1 mouse cellular context compared by ENCODE assay signal in the genomic region with DNA sequence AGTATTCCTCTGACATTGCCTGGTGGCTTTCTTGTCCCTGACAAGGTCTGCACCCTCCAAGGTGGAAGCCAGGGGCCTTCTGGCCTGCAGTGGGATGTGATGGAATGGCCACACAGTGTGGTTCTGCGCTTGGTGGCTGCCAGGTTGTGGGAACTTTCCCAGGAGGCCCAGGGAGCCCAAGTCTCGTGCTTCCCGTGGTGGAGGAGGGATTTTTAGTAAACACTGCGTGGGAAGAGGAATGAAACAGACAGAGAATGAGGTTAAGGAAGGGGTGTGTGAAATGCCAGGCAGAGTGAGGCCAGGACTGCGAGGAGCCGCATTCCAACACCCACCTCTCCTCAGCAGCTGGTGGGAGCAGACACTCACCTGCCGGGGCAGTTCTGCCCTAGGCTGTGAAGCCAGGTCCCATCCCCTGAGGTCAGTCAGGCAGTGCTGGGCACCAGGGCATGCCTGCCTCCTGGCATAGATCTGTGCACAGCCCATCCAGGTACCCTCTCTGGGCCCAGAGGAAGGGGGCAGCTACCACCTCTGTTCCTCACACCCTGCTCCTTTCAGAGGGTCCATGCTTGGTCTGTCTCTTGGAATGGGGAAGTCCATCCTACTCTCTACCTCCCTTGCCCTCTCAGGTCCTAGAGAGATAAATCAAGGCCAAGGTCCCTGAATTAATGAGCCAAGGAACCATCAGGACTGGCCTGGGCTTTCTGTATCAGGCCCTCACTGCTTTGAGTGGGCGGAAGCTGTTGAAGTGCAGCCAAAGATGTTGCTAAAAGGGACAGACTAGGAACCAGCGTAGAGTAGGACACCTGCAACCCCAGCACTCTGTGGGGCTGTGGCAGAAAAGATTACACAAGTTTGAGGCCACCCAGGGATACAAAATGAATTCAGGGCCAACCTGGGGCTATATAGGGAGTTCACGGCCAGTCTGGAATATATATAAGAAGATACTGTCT.
TF ChIP-seq lines count a peak whose summit lies in the region.

No protein-coding gene starts in this region.

TF ChIP-seq in MEL, 35 proteins besides CTCF, POLR2A, EP300 and RAD21:
- TF ChIP-seq CHD1 (IDR thresholded peaks at IDR 0.05; ENCODE audit: low read depth, low read length) (no peak), SMC3 (IDR thresholded peaks at IDR 0.05; ENCODE audit: low read depth, low read length) (no peak), UBTF (IDR thresholded peaks at IDR 0.05; ENCODE audit: borderline replicate concordance, insufficient read depth, low read depth, low read length) (no peak), NELFE (IDR thresholded peaks at IDR 0.05; ENCODE audit: low read depth, low read length) (no peak), GATA1 (IDR thresholded peaks at IDR 0.05; ENCODE audit: low read depth, low read length) (no peak), MEF2A (IDR thresholded peaks at IDR 0.05; ENCODE audit: extremely low read depth, insufficient replicate concordance, low read depth, low read length, poor library complexity, severe bottlenecking) (no peak), MYC (IDR thresholded peaks at IDR 0.05; ENCODE audit: low read depth, low read length) (no peak)
